Mouse (Mus musculus) liver, embryonic 13.5 days (tissue): ENCODE measurements around the gene Alg13. TPM values are rescaled to one million over a fixed set of nuclear protein-coding genes. Genes with fewer than 3 reads are reported as not detected.

ENCODE experiments used
- ATAC-seq: fragments of 200-750 bp; cut with Nextera tagmentation; 2 replicates; pipeline ENCODE4 v1.8.0; 2017; ENCODE audit warnings: low read depth, mild to moderate bottlenecking, moderate number of reproducible peaks, moderate library complexity
- DNase-seq: peaks from one replicate; pipeline ENCODE4 v3.0.0; 2022
- H3K27ac ChIP-seq: fragments of 300-500 bp; sonication (generic); 2 replicates; pipeline ENCODE4 v1.5.1; 2015; ENCODE audit warnings: moderate library complexity, mild to moderate bottlenecking, inconsistent platforms
- H3K27me3 ChIP-seq: fragments of 300-500 bp; sonication (generic); 2 replicates; pipeline ENCODE4 v1.6.1; 2015; ENCODE audit warnings: mild to moderate bottlenecking, inconsistent platforms
- H3K36me3 ChIP-seq: fragments of 300-500 bp; sonication (generic); 2 replicates; pipeline ENCODE4 v1.6.1; 2015; ENCODE audit warnings: mild to moderate bottlenecking, inconsistent platforms
- H3K4me1 ChIP-seq: fragments of 300-500 bp; sonication (generic); replicated peaks from 2 replicates; pipeline ENCODE4 v1.6.1; 2015; ENCODE audit warnings: inconsistent platforms
- H3K4me2 ChIP-seq: fragments of 300-500 bp; sonication (generic); 2 replicates; pipeline ENCODE4 v1.6.1; 2015; ENCODE audit warnings: inconsistent platforms, mild to moderate bottlenecking, moderate library complexity
- H3K4me3 ChIP-seq: fragments of 300-500 bp; sonication (generic); replicated peaks from 2 replicates; pipeline ENCODE4 v1.5.1; 2015; ENCODE audit warnings: mild to moderate bottlenecking, inconsistent platforms
- H3K9ac ChIP-seq: fragments of 300-500 bp; sonication (generic); 2 replicates; pipeline ENCODE4 v1.6.1; 2015; ENCODE audit warnings: mild to moderate bottlenecking, inconsistent platforms
- H3K9me3 ChIP-seq: fragments of 300-500 bp; sonication (generic); replicated peaks from 2 replicates; pipeline ENCODE4 v1.6.1; 2016; ENCODE audit warnings: inconsistent platforms
- WGBS: fragments of 180-500 bp; shearing (Covaris S2); methylation state at CpG from one replicate; pipeline ENCODE4 v1.1.7; 2015; ENCODE audit not compliant: insufficient replicate concordance; 5-methylcytosine and 5-hydroxymethylcytosine counted together
- microRNA-seq: library from miRNA; unstranded; fragments of <30 nt; microRNA quantifications from one replicate; pipeline ENCODE4, GENCODE M21; 2016
- polyA plus RNA-seq: library from polyadenylated mRNA; unstranded; fragments of >200 nt; fragmentation: Nextera tagmentation; extraction: Ambion mirVana; gene quantifications from 2 replicates; pipeline ENCODE4 v1.2.1, GENCODE M21; 2015

Alg13 gene
- polyA plus RNA-seq, 1 experiment from 2014 or later: 9.8 TPM

DNA sequence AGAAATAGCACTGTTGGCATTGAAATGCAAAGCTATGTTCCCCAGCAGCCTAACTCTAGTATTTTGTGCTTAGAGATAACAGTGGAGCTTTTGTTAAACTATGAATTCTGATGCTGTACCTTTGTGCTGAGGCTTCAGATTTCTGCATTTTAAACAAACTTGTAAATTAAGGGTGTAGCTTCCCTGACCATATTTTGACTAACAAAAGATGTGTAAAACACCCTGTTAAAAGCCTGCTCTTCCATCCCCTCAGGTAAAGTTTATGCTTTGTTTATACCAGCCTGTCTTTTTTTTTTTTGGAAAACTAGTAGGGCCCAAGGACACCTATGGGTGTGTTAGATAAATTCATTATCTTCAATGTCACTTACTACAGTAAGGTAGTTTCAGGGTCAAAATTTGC, 20.3 kb downstream of the Alg13 start:
- Histone ChIP-seq H3K4me3 (no peak overlapping the region), H3K9me3 (no peaks in the 10 kb centered on the region), H3K36me3 (no peaks in the 10 kb centered on the region), H3K4me1 (no peaks in the 10 kb centered on the region), H3K27ac (no peak overlapping the region), H3K9ac (no peak overlapping the region), H3K27me3 (no peaks in the 10 kb centered on the region), H3K4me2 (no peak overlapping the region)
- DNase-seq (no peak), ATAC-seq (no peak)

DNA sequence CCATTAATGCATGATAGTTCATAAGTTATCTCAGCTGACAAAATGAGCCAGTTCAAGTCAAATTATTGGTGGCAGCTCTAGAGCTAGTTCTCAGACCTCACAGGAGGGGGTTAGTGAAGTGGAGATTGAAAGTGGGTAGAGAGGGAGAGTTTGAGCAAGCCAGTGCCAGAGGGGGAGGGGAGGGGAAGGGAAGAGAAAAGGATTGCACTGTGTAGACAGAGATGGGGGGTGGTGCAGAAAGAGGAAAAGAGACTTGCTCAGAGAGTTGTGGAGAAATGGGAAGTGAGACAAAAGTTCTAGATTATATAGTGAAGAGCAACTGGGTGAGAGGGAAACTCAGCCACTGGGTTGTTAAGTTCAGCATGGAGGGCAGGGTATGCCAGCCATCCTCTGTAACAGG, 20.8 kb downstream of the Alg13 start:
- Histone ChIP-seq H3K4me2 (no peak overlapping the region), H3K9ac (no peak overlapping the region), H3K4me3 (no peak overlapping the region), H3K27ac (no peak overlapping the region), H3K9me3 (no peaks in the 10 kb centered on the region), H3K4me1 (no peaks in the 10 kb centered on the region), H3K27me3 (no peaks in the 10 kb centered on the region), H3K36me3 (no peaks in the 10 kb centered on the region)
- DNase-seq: no peak
- ATAC-seq: no peak

DNA sequence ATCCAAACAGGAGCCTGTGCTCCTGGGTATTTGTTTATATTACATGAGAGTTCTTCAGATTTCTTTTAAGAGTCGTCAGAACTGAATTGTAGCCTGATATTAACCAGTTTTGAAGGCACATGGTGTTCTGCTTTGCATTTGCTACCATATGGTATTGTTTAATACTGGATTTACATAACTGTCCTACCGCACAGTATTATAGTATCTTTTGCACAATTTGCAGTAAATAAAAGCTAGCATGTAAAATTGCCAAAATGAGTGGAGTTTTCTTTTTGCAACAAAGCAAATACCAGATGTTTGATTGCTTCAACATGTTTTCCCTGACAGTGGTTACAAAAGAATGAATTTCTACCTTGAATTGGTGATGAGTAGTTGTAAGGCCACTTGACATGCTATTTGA, 56.6 kb downstream of the Alg13 start:
- Histone ChIP-seq H3K4me3 (no peak overlapping the region), H3K4me1 (no peaks in the 10 kb centered on the region), H3K36me3 (peaks cover 7% of the 10 kb centered on the region), H3K27me3 (no peaks in the 10 kb centered on the region), H3K9ac (no peak overlapping the region), H3K4me2 (no peak overlapping the region), H3K27ac (no peak overlapping the region), H3K9me3 (no peaks in the 10 kb centered on the region)
- WGBS: 67% methylated on average over 2 of the region's 2 CpGs
- DNase-seq: no peak
- ATAC-seq: no peak

GRCm38 (mm10) chrX:144403526-144403925, 85.9 kb downstream of the Alg13 start:
- no peak for DNase-seq
- Histone ChIP-seq H3K4me3 (no peak overlapping the region), H3K4me1 (no peaks in the 10 kb centered on the region), H3K9ac (no peak overlapping the region), H3K27me3 (no peaks in the 10 kb centered on the region), H3K9me3 (no peaks in the 10 kb centered on the region), H3K36me3 (no peaks in the 10 kb centered on the region), H3K27ac (no peak overlapping the region), H3K4me2 (no peak overlapping the region)
- ATAC-seq: no peak
- WGBS: 26% methylated on average over 7 of the region's 7 CpGs

DNA sequence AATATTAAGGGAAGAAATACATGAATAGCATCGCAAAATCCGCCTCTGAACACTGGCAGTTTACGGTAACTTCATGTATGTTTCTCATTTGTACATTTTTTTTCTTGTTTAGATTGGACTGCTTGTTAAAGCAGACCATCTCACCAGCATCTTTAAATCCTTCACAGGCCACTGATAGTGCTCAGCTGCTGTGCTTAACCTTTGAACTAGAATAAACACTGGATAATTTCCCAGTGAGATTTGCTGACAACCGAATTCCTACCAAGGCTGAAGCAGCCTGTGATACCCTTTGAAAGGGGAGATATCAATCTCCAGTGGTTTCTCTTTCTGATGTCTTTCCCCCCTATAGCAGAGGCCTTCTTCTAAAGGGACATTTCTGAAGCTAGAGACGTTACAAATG, 90.4 kb downstream of the Alg13 start:
- no peaks in the 10 kb centered on the region for H3K36me3 ChIP-seq
- 65% methylated on average over 5 of the region's 5 CpGs for WGBS

GRCm38 (mm10) chrX:144420259-144420658, 102.7 kb downstream of the Alg13 start:
- no peak for ATAC-seq
- H3K36me3 ChIP-seq: no peaks in the 10 kb centered on the region
- DNase-seq: no peak
- no peak overlapping the region for H3K4me2 ChIP-seq
- no peak overlapping the region for H3K4me3 ChIP-seq
- no peak overlapping the region for H3K9ac ChIP-seq
- H3K4me1 ChIP-seq: no peaks in the 10 kb centered on the region
- no peaks in the 10 kb centered on the region for H3K9me3 ChIP-seq
- H3K27ac ChIP-seq: no peak overlapping the region
- H3K27me3 ChIP-seq: no peaks in the 10 kb centered on the region
- WGBS: 32% methylated on average over 1 of the region's 1 CpGs

More for the DNA sequence above, 90.4 kb downstream of the Alg13 start:
- Histone ChIP-seq H3K4me1 (no peaks in the 10 kb centered on the region), H3K9ac (no peak overlapping the region), H3K9me3 (no peaks in the 10 kb centered on the region), H3K4me2 (no peak overlapping the region), H3K4me3 (no peak overlapping the region), H3K27me3 (no peaks in the 10 kb centered on the region), H3K27ac (no peak overlapping the region)
- ATAC-seq (no peak), DNase-seq (no peak)

GRCm38 (mm10) chrX:144421091-144421490, 103.5 kb downstream of the Alg13 start:
- ATAC-seq (no peak), DNase-seq (no peak)
- Histone ChIP-seq H3K9me3 (no peaks in the 10 kb centered on the region), H3K4me3 (no peak overlapping the region), H3K27ac (no peak overlapping the region), H3K27me3 (no peaks in the 10 kb centered on the region), H3K4me2 (no peak overlapping the region), H3K9ac (no peak overlapping the region), H3K4me1 (no peaks in the 10 kb centered on the region), H3K36me3 (no peaks in the 10 kb centered on the region)
- WGBS: 58% methylated on average over 1 of the region's 1 CpGs

GRCm38 (mm10) chrX:144423848-144424247, 106.2 kb downstream of the Alg13 start:
- Histone ChIP-seq H3K4me3 (no peak overlapping the region), H3K27me3 (no peaks in the 10 kb centered on the region), H3K4me2 (no peak overlapping the region), H3K4me1 (no peaks in the 10 kb centered on the region), H3K36me3 (no peaks in the 10 kb centered on the region), H3K9ac (no peak overlapping the region), H3K27ac (no peak overlapping the region), H3K9me3 (no peaks in the 10 kb centered on the region)
- DNase-seq (no peak), ATAC-seq (no peak)
- WGBS: 58% methylated on average over 3 of the region's 3 CpGs

Small RNA genes lying within 50 kb of the gene (microRNA-seq; reads per million reads assigned to microRNA genes)
- gene Mir680-2: not detected

Other genes starting within 250 kb of the Alg13 start
- 0.10 and 0.14 TPM in 2 replicates for gene A730046J19Rik, start 164.1 kb upstream of the Alg13 start, polyA plus RNA-seq
- gene Trpc5os, start 138.8 kb downstream of the Alg13 start, polyA plus RNA-seq: not detected in 2 replicates